Mouse (Mus musculus): ENCODE data around the gene Tspan6. TPM values are rescaled to one million over a fixed set of nuclear protein-coding genes. Genes with fewer than 3 reads are reported as not detected.

Gene Tspan6
- polyA plus RNA-seq, 1 experiment = 16.3 TPM

DNA sequence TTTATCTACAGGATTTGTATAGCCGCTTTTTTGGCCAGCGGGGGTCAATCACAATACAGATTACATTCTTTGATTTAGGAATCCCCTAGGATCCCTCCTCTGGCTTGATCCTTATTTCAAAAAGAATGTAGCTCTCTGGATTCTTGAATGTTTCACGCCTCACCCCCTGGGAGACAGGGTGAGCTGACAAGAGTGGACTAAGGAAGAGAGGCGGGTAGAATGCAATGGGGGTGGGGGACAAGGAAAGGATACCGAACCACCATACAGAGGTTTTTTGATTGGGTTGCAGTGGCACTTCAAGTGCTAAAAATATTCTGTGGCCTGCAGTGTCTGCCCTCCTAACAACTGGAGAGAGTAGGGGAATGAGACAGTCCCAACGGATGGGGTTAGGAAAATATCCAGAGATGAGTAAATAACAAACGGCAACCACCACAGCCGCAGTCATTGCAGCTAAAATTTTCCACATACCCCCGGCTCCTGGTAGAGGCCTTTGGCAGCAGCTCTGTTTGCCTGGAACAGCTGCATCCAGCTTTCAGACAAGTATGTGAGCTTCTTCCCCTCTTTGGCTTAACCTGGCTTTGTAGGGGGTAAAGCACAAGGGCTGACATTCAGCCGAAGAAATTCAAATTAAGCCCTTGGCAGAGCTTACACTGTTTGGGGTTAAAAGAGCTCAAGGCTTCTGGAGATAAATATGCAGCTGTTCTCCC lies 13.3 kb upstream of the Tspan6 start:
- TF ChIP-seq CTCF (IDR thresholded peaks at IDR 0.05; ENCODE audit: extremely low read depth, insufficient read depth, low read length) = no peak
- TF ChIP-seq POLR2A (IDR thresholded peaks at IDR 0.05; ENCODE audit: extremely low read depth, insufficient read depth, low read length) = no peak
- no peak overlapping the region for H3K4me3 ChIP-seq (ENCODE audit: insufficient read depth, low read length)
- H3K4me1 ChIP-seq (ENCODE audit: control insufficient read depth, insufficient read depth, low read length) = no peaks in the 10 kb centered on the region
- H3K27ac ChIP-seq (ENCODE audit: insufficient read depth, low read length) = no peak overlapping the region

GRCm38 (mm10) chrX:133908261-133908660 lies 10.0 kb upstream of the Tspan6 start, which contains the start of gene Srpx2:
Gene Srpx2, plus strand, starts transcription at chrX:133908426.
- no peak within 1 kb of the TSS for H3K27ac ChIP-seq (ENCODE audit: insufficient read depth, low read length)
- TF ChIP-seq CTCF (IDR thresholded peaks at IDR 0.05; ENCODE audit: extremely low read depth, insufficient read depth, low read length) (no peak), POLR2A (IDR thresholded peaks at IDR 0.05; ENCODE audit: extremely low read depth, insufficient read depth, low read length) (no peak)
- no peak within 1 kb of the TSS for H3K4me3 ChIP-seq (ENCODE audit: insufficient read depth, low read length)
- no peaks in the 10 kb centered on the region for H3K4me1 ChIP-seq (ENCODE audit: control insufficient read depth, insufficient read depth, low read length)

GRCm38 (mm10) chrX:133888111-133888510 lies 10.1 kb downstream of the Tspan6 start:
- TF ChIP-seq CTCF (IDR thresholded peaks at IDR 0.05; ENCODE audit: extremely low read depth, insufficient read depth, low read length) (no peak), POLR2A (IDR thresholded peaks at IDR 0.05; ENCODE audit: extremely low read depth, insufficient read depth, low read length) (no peak)
- Histone ChIP-seq H3K27ac (ENCODE audit: insufficient read depth, low read length) (no peak overlapping the region), H3K4me3 (ENCODE audit: insufficient read depth, low read length) (no peak overlapping the region), H3K4me1 (ENCODE audit: control insufficient read depth, insufficient read depth, low read length) (no peaks in the 10 kb centered on the region; the same call in 1 of the 2 replicates)

DNA sequence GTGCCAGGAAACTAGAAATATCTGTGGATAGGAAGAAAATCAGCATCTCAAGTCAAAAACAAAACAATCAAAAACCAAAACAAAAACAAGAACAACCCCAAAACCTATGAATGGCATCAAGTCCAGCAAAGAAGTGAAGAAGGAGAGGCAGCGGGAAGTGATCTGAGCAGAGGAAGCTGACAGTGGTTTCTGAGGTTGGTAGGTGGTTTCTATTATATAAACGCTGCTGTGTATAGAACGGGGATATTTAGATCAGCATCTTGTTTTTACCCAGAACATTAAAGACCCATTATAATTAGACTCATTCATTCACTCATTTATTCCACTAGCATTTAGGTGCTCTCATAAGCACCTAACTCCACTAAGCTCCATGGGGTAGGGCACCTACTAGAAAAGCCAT lies 10.9 kb downstream of the Tspan6 start:
- H3K4me3 ChIP-seq (ENCODE audit: insufficient read depth, low read length) = no peak overlapping the region
- TF ChIP-seq CTCF (IDR thresholded peaks at IDR 0.05; ENCODE audit: extremely low read depth, insufficient read depth, low read length) (no peak), POLR2A (IDR thresholded peaks at IDR 0.05; ENCODE audit: extremely low read depth, insufficient read depth, low read length) (no peak)
- H3K27ac ChIP-seq (ENCODE audit: insufficient read depth, low read length) = no peak overlapping the region
- no peaks in the 10 kb centered on the region; the same call in 1 of the 2 replicates for H3K4me1 ChIP-seq (ENCODE audit: control insufficient read depth, insufficient read depth, low read length)

DNA sequence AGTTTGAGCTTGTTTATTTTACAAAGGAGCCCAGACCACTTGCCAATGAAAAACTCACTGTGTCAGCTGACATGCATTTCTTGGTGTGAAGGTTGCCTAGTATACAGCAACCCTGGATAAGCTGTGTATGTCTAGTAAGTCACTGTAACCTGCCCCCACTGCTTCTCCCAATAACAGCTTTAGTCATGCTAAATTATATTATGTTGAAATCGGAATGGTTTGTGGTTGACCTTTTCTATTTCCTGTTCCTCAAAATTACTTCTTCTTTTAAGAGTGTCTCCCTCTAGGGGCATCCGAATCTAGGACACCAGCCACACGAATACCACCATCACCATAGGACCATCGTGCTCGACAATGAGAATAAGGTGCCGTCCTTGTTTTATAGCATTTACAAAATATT lies 28.5 kb downstream of the Tspan6 start:
- no peak overlapping the region for H3K27ac ChIP-seq (ENCODE audit: insufficient read depth, low read length)
- H3K4me3 ChIP-seq (ENCODE audit: insufficient read depth, low read length) = no peak overlapping the region
- no peak for TF ChIP-seq POLR2A (IDR thresholded peaks at IDR 0.05; ENCODE audit: extremely low read depth, insufficient read depth, low read length)
- TF ChIP-seq CTCF (IDR thresholded peaks at IDR 0.05; ENCODE audit: extremely low read depth, insufficient read depth, low read length) = no peak
- H3K4me1 ChIP-seq (ENCODE audit: control insufficient read depth, insufficient read depth, low read length) = no peaks in the 10 kb centered on the region

DNA sequence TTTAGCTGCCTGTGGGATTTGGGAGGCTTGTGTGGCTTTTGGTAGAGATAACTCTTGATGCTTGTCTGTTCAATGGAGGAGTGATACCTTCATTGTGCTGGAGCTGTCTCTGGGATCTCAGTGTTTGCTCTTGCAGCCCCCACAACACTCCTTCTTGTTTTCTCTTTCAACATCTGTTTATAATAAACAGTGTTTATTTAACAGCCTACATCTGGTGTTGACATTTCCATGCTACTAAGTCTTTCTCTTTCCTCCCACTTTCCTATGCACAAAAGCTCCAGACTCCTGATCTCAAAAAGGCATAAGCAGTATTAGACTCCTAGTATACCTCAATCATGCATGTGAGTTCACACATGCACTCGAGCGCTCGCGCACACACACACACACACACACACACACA lies 44.6 kb downstream of the Tspan6 start:
- Histone ChIP-seq H3K27ac (ENCODE audit: insufficient read depth, low read length) (no peak overlapping the region), H3K4me1 (ENCODE audit: control insufficient read depth, insufficient read depth, low read length) (no peaks in the 10 kb centered on the region), H3K4me3 (ENCODE audit: insufficient read depth, low read length) (no peak overlapping the region)
- no peak for TF ChIP-seq CTCF (IDR thresholded peaks at IDR 0.05; ENCODE audit: extremely low read depth, insufficient read depth, low read length)
- TF ChIP-seq POLR2A (IDR thresholded peaks at IDR 0.05; ENCODE audit: extremely low read depth, insufficient read depth, low read length) = no peak

DNA sequence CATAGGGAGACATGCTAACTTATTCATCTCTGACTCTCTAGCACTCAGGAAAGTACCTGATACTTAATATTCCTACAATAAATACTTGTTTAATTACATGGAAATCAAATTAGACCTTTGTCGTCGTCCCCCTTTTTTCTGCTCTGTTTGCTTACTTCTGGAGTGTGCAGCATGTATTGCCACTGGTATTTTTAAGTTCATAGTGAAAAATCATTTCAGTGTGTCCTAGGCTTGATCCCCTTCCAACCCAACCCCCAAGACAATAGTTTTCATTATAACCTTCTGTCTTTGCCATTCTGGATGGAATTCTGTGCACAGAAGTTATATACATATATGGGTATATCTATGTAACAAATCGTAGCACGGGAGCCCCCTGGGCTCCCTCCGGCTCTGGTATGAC lies 47.5 kb downstream of the Tspan6 start, which contains the start of gene Tnmd:
Gene Tnmd (plus strand): TSS at position 301 of the 400 bp plus-strand sequence.
- no peak for TF ChIP-seq CTCF (IDR thresholded peaks at IDR 0.05; ENCODE audit: extremely low read depth, insufficient read depth, low read length)
- no peak for TF ChIP-seq POLR2A (IDR thresholded peaks at IDR 0.05; ENCODE audit: extremely low read depth, insufficient read depth, low read length)
- Histone ChIP-seq H3K4me3 (ENCODE audit: insufficient read depth, low read length) (no peak within 1 kb of the TSS), H3K27ac (ENCODE audit: insufficient read depth, low read length) (no peak within 1 kb of the TSS), H3K4me1 (ENCODE audit: control insufficient read depth, insufficient read depth, low read length) (no peaks in the 10 kb centered on the region)

Other genes with a start within 250 kb of the Tspan6 start
- gene Pcdh19, start 209.4 kb downstream of the Tspan6 start, polyA plus RNA-seq (2012; rRNA removed) = 10.9 and 11.4 TPM in 2 replicates
- gene Tnmd, start 47.4 kb downstream of the Tspan6 start, polyA plus RNA-seq (2012; rRNA removed) = 1.6 and 1.7 TPM in 2 replicates
- 1.6 TPM in 2 replicates for gene Srpx2, start 10.0 kb upstream of the Tspan6 start, polyA plus RNA-seq (2012; rRNA removed)
- 0.35 and 0.42 TPM in 2 replicates for gene Sytl4, start 83.4 kb upstream of the Tspan6 start, polyA plus RNA-seq (2012; rRNA removed)
- 107 and 122 TPM in 2 replicates for gene Cstf2, start 160.8 kb upstream of the Tspan6 start, polyA plus RNA-seq (2012; rRNA removed)